Mouse (Mus musculus): ENCODE measurements at regions not wholly inside any gene's neighbourhood (a gene's known extent, or its start where the extent isn't known, plus 50 kb on each side); places are given as distances from the start of the nearest gene placed in this dataset.

DNA sequence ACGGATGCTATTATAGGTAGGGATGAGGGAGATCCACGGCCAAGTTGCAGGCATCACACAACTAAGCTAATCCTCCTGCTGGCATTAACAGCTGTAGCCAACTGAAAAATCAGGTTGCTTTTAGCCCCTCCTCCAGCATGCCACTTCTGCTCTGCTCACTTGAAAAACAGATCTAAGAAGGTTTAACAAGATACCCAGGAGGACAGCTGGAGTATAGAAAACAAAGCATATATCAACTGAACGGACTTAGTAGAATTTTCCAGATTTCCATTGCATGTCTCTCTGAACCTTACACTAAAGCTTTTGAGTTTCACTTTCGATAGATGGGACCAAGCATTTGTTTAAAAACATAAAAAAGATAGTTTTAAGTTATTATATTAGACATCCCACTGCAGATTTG is 625.6 kb upstream of the A1bg start:
- Histone ChIP-seq H3K4me1 (replicated peaks; ENCODE audit: control insufficient read depth, insufficient read depth, low read length) (no peaks in the 10 kb centered on the region), H3K4me3 (ENCODE audit: low read depth, low read length) (no peak overlapping the region), H3K9ac (ENCODE audit: low read length) (no peak overlapping the region), H3K4me2 (ENCODE audit: low read depth, low read length, severe bottlenecking) (no peak overlapping the region), H3K9me3 (ENCODE audit: control insufficient read depth, low read length) (no peaks in the 10 kb centered on the region), H3K27ac (ENCODE audit: low read depth, low read length) (no peak overlapping the region), H3K36me3 (ENCODE audit: control insufficient read depth, insufficient read depth, low read length) (no peaks in the 10 kb centered on the region), H3K27me3 (ENCODE audit: control insufficient read depth, insufficient read depth, low read length) (no peaks in the 10 kb centered on the region)
- DNase-seq (ENCODE audit: low spot score): no peak
- ATAC-seq (replicated peaks; ENCODE audit: low FRiP score): no peak
- WGBS: 79% methylated on average over 4 of the region's 4 CpGs

DNA sequence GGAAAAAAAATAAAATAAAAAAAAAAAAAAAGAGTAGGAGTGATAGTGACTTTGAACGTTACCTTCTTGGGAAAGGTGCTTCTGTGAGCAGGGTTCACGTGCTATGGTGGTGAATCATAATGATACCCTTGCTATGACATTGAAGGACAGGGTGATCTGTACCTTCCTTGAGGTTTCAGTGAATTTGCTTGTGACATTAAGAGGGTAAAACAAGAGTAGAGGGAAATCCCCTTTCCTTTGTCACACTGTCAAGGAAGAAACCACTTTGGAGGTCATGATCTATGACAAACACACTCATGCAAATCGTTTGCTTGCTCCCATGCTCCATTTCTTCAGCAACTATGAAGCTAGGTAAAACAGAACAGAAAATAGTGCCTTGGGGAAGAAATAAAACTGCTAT is 623.8 kb upstream of the A1bg start:
- Histone ChIP-seq H3K4me3 (ENCODE audit: low read depth, low read length) (no peak overlapping the region), H3K4me1 (replicated peaks; ENCODE audit: control insufficient read depth, insufficient read depth, low read length) (no peaks in the 10 kb centered on the region), H3K4me2 (ENCODE audit: low read depth, low read length, severe bottlenecking) (no peak overlapping the region), H3K27ac (ENCODE audit: low read depth, low read length) (no peak overlapping the region), H3K9ac (ENCODE audit: low read length) (no peak overlapping the region), H3K9me3 (ENCODE audit: control insufficient read depth, low read length) (no peaks in the 10 kb centered on the region), H3K36me3 (ENCODE audit: control insufficient read depth, insufficient read depth, low read length) (no peaks in the 10 kb centered on the region), H3K27me3 (ENCODE audit: control insufficient read depth, insufficient read depth, low read length) (no peaks in the 10 kb centered on the region)
- ATAC-seq (replicated peaks; ENCODE audit: low FRiP score) (no peak), DNase-seq (ENCODE audit: low spot score) (no peak)
- WGBS: 88% methylated on average over 3 of the region's 3 CpGs

DNA sequence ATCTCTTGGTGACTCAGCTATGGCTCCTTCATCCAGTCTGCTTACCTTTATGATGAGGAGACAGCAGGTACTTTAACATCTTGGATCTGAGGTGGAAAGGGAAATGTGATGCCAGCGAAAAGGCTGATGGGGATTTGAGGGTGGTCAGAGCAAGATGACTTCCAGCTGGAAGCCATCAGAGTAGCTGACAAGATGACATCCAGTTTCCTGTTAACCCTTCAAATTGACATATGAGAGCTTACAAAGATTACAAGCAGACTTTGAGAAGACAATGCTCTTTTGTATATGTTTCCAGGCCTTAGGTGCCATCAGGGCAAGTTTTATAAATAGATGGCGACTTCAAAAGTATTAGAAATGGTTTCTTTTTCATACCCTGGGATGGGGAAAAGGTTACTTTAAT is 621.3 kb upstream of the A1bg start:
- H3K4me2 ChIP-seq (ENCODE audit: low read depth, low read length, severe bottlenecking): no peak overlapping the region
- no peaks in the 10 kb centered on the region for H3K27me3 ChIP-seq (ENCODE audit: control insufficient read depth, insufficient read depth, low read length)
- no peak for ATAC-seq (replicated peaks; ENCODE audit: low FRiP score)
- no peaks in the 10 kb centered on the region for H3K36me3 ChIP-seq (ENCODE audit: control insufficient read depth, insufficient read depth, low read length)
- no peaks in the 10 kb centered on the region for H3K9me3 ChIP-seq (ENCODE audit: control insufficient read depth, low read length)
- no peak for DNase-seq (ENCODE audit: low spot score)
- H3K27ac ChIP-seq (ENCODE audit: low read depth, low read length): no peak overlapping the region
- WGBS: 70% methylated on average over 2 of the region's 2 CpGs
- H3K4me3 ChIP-seq (ENCODE audit: low read depth, low read length): no peak overlapping the region
- H3K4me1 ChIP-seq (replicated peaks; ENCODE audit: control insufficient read depth, insufficient read depth, low read length): no peaks in the 10 kb centered on the region
- no peak overlapping the region for H3K9ac ChIP-seq (ENCODE audit: low read length)

DNA sequence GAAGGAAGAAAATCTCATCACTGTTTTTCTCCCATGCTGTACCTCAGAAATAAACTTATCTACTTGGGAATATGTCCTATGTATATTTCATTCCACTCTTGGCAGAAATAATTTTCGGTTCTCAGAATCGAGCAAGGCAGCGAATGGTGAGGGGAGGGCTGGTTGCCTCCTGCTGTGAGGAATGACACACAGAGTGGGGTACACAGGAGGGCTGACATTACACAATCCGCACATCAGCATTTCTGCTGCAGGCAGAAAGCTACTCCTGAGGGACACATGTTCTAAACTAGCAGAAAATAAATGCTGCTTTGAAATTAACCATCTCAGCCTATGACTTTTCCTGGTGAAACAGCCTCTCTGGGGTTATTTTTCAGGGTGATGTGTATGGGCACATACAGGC is 618.8 kb upstream of the A1bg start:
- no peak overlapping the region for H3K27ac ChIP-seq (ENCODE audit: low read depth, low read length)
- no peak overlapping the region for H3K9ac ChIP-seq (ENCODE audit: low read length)
- H3K4me3 ChIP-seq (ENCODE audit: low read depth, low read length): no peak overlapping the region
- H3K27me3 ChIP-seq (ENCODE audit: control insufficient read depth, insufficient read depth, low read length): no peaks in the 10 kb centered on the region
- H3K4me2 ChIP-seq (ENCODE audit: low read depth, low read length, severe bottlenecking): no peak overlapping the region
- 68% methylated on average over 4 of the region's 4 CpGs for WGBS
- no peak for ATAC-seq (replicated peaks; ENCODE audit: low FRiP score)
- DNase-seq (ENCODE audit: low spot score): no peak
- no peaks in the 10 kb centered on the region for H3K9me3 ChIP-seq (ENCODE audit: control insufficient read depth, low read length)
- no peaks in the 10 kb centered on the region for H3K36me3 ChIP-seq (ENCODE audit: control insufficient read depth, insufficient read depth, low read length)
- H3K4me1 ChIP-seq (replicated peaks; ENCODE audit: control insufficient read depth, insufficient read depth, low read length): no peaks in the 10 kb centered on the region

DNA sequence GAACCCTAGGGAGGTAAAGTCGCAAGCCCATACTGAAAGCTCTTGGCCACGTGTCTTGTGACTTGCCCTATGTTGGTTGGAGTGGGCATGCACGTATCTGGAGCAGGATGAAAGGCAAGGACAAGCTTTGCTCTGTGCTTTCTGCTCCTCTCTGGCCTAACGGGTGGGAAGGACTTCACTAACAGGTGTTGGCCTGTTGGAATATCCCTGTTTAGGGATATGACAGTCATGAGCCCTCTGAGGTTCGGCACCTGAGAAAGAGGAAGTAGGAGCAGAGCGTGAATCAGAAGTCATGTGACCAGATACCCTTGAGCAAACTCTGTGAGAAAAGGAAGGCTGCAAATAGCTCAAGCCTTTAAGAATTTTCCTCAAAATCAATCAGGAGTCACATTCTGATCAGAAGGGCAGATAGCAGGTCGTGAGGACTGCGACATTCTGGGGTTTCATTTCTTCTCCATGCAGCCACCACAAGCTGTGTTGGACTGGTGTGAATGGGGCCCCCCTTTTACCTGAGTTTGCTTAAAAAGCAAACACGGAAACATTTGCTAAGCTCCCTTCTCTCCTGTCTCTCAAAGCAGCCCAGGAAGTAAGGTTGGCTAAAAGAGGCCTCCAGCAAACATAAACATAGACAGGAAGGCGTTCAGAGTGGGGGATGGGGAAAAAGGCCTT is 618.1 kb upstream of the A1bg start:
- no peak for ATAC-seq (replicated peaks; ENCODE audit: low FRiP score)
- 75% methylated on average over 10 of the region's 10 CpGs for WGBS
- Histone ChIP-seq H3K27ac (ENCODE audit: low read depth, low read length) (no peak overlapping the region), H3K4me1 (replicated peaks; ENCODE audit: control insufficient read depth, insufficient read depth, low read length) (no peaks in the 10 kb centered on the region), H3K4me2 (ENCODE audit: low read depth, low read length, severe bottlenecking) (no peak overlapping the region), H3K9ac (ENCODE audit: low read length) (no peak overlapping the region), H3K9me3 (ENCODE audit: control insufficient read depth, low read length) (no peaks in the 10 kb centered on the region), H3K4me3 (ENCODE audit: low read depth, low read length) (no peak overlapping the region), H3K36me3 (ENCODE audit: control insufficient read depth, insufficient read depth, low read length) (no peaks in the 10 kb centered on the region), H3K27me3 (ENCODE audit: control insufficient read depth, insufficient read depth, low read length) (no peaks in the 10 kb centered on the region)
- no peak for DNase-seq (ENCODE audit: low spot score)

DNA sequence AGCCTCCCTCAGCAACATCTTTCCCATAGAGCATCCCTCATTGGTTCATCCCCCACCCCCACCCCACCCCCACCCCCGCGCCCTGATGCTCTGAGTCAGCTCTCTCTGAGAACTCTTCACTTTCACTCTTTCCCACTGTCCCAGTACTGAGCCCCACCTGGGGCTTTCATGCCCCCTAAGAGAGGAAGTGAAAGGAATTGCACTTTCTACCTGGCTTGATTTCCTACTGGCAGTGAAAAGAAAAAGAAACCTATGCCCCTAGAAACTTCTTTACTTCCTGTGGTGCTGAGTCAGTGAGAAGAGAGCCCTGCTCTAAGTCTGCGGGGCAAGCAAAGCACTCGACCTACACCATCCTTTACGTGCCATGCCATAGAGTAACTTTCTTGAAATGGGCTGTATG is 616.1 kb upstream of the A1bg start:
- DNase-seq (ENCODE audit: low spot score) (no peak), ATAC-seq (replicated peaks; ENCODE audit: low FRiP score) (no peak)
- H3K4me2 ChIP-seq (ENCODE audit: low read depth, low read length, severe bottlenecking): no peak overlapping the region
- H3K27me3 ChIP-seq (ENCODE audit: control insufficient read depth, insufficient read depth, low read length): no peaks in the 10 kb centered on the region
- no peak overlapping the region for H3K27ac ChIP-seq (ENCODE audit: low read depth, low read length)
- 76% methylated on average over 3 of the region's 5 CpGs for WGBS
- H3K36me3 ChIP-seq (ENCODE audit: control insufficient read depth, insufficient read depth, low read length): no peaks in the 10 kb centered on the region
- no peaks in the 10 kb centered on the region for H3K9me3 ChIP-seq (ENCODE audit: control insufficient read depth, low read length)
- no peak overlapping the region for H3K4me3 ChIP-seq (ENCODE audit: low read depth, low read length)
- H3K9ac ChIP-seq (ENCODE audit: low read length): no peak overlapping the region
- no peaks in the 10 kb centered on the region for H3K4me1 ChIP-seq (replicated peaks; ENCODE audit: control insufficient read depth, insufficient read depth, low read length)

DNA sequence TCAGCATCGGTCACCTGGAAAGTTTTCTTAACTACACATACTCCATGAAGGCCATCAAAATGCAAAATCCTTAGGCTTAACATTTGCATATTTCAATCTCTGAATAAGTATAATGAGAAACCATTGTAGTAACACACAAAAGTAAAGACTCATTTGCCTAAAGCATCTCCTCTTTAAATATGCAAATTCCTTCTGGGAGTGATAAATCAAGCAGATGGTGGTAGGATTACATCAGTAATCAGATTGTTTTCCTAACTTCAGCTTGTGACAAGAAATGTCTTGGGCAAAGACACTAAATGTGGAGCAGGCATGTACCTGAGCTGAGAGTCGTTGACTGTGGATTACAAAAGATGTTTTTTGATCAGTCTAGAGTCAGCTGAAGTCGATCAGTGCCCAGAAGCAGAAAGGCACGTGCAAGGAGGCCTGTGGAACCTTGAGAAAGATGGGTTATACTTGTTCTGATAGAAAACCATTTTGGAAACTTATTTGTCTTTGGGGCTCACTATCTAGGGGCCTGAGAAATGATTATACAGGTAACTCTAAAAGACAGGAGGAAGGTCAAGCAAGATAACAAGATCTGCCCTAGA is 615.5 kb upstream of the A1bg start:
- Histone ChIP-seq H3K27me3 (ENCODE audit: control insufficient read depth, insufficient read depth, low read length) (no peaks in the 10 kb centered on the region), H3K4me2 (ENCODE audit: low read depth, low read length, severe bottlenecking) (no peak overlapping the region), H3K9me3 (ENCODE audit: control insufficient read depth, low read length) (no peaks in the 10 kb centered on the region), H3K4me1 (replicated peaks; ENCODE audit: control insufficient read depth, insufficient read depth, low read length) (no peaks in the 10 kb centered on the region), H3K4me3 (ENCODE audit: low read depth, low read length) (no peak overlapping the region), H3K27ac (ENCODE audit: low read depth, low read length) (no peak overlapping the region), H3K36me3 (ENCODE audit: control insufficient read depth, insufficient read depth, low read length) (no peaks in the 10 kb centered on the region), H3K9ac (ENCODE audit: low read length) (no peak overlapping the region)
- DNase-seq (ENCODE audit: low spot score): no peak
- no peak for ATAC-seq (replicated peaks; ENCODE audit: low FRiP score)
- WGBS: 62% methylated on average over 4 of the region's 4 CpGs

DNA sequence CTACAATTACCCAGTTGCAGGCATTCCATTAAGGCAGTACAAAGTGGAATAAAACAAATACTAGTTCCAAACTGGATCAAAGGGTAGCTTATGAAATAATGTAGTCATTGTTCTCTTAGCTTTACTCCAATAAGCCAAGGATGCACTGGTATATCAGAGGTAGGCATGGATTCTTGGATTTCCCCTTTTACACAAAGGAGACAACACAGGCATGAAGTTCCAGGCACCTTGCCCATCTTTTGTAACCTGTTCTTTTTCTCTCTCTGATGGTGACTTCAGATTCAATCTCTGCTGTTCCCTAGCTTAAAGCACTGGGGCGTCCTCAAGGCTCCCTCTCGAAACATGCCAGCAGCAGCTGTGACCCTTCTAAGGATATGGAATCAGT is 613.5 kb upstream of the A1bg start:
- H3K36me3 ChIP-seq (ENCODE audit: control insufficient read depth, insufficient read depth, low read length): no peaks in the 10 kb centered on the region
- no peaks in the 10 kb centered on the region for H3K9me3 ChIP-seq (ENCODE audit: control insufficient read depth, low read length)
- H3K27me3 ChIP-seq (ENCODE audit: control insufficient read depth, insufficient read depth, low read length): no peaks in the 10 kb centered on the region
- no peak overlapping the region for H3K4me3 ChIP-seq (ENCODE audit: low read depth, low read length)
- no peak overlapping the region for H3K4me2 ChIP-seq (ENCODE audit: low read depth, low read length, severe bottlenecking)
- no peak overlapping the region for H3K27ac ChIP-seq (ENCODE audit: low read depth, low read length)
- DNase-seq (ENCODE audit: low spot score) (no peak), ATAC-seq (replicated peaks; ENCODE audit: low FRiP score) (no peak)
- no peaks in the 10 kb centered on the region for H3K4me1 ChIP-seq (replicated peaks; ENCODE audit: control insufficient read depth, insufficient read depth, low read length)
- H3K9ac ChIP-seq (ENCODE audit: low read length): no peak overlapping the region
- WGBS: 82% methylated on average over 2 of the region's 2 CpGs

DNA sequence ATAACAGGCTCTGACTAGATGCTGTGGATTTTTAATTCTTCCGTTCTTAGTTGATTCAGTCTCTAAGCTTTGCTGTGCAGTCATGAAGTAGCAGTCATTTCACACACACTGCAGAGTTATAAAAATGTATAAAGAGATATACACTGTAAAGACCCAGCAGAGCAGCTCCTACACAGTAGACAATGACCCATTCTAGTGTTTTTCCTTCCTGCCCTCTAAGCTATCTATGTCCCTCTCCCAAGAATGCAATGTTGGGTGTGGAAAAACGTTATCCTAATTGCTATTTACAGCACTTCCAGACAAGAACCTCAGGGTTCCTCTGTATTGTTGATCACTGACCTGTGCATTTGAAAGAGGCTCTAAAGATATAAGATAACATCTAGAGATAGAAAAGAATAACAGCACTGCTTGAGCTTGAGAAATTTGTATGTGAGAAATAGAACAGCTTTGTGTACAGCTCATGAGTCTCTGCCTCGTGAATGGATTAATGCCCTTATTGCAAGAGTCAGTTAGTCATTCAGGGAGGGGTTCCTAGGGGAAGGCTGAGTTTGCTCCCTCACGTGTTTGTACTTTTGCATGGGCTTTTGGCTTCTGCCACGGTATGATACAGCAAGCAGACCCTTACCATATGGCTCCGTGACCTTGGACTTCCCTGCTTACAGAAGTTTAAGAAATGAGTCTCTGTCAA is 613.0 kb upstream of the A1bg start:
- Histone ChIP-seq H3K4me1 (replicated peaks; ENCODE audit: control insufficient read depth, insufficient read depth, low read length) (no peaks in the 10 kb centered on the region), H3K4me2 (ENCODE audit: low read depth, low read length, severe bottlenecking) (no peak overlapping the region), H3K27me3 (ENCODE audit: control insufficient read depth, insufficient read depth, low read length) (no peaks in the 10 kb centered on the region), H3K36me3 (ENCODE audit: control insufficient read depth, insufficient read depth, low read length) (no peaks in the 10 kb centered on the region), H3K27ac (ENCODE audit: low read depth, low read length) (no peak overlapping the region), H3K9ac (ENCODE audit: low read length) (no peak overlapping the region), H3K4me3 (ENCODE audit: low read depth, low read length) (no peak overlapping the region), H3K9me3 (ENCODE audit: control insufficient read depth, low read length) (no peaks in the 10 kb centered on the region)
- no peak for ATAC-seq (replicated peaks; ENCODE audit: low FRiP score)
- no peak for DNase-seq (ENCODE audit: low spot score)
- 50% methylated on average over 6 of the region's 6 CpGs for WGBS

All from forebrain, embryonic 11.5 days (tissue).